Mouse (Mus musculus) urinary bladder, adult 2 months (tissue): Measurements from ENCODE around the gene Aym1. TPM values are rescaled to one million over a fixed set of nuclear protein-coding genes. Genes with fewer than 3 reads are reported as not detected.
"Not testable (repeated sequence)": the region's sequence is repeated elsewhere in the genome, so short reads cannot be mapped to it uniquely, and the experiment has no call there.

Source experiments
- DNase-seq: peaks from one replicate; pipeline ENCODE4 v3.0.0; 2022; ENCODE audit warnings: low spot score
- polyA plus RNA-seq: library from polyadenylated mRNA; depleted of rRNA; stranded (reverse); fragments of >200 nt; gene quantifications from 2 replicates; pipeline ENCODE4 v1.2.3, GENCODE M21; 2012

The Aym1 gene
- polyA plus RNA-seq, 1 experiment, result not detected

DNA sequence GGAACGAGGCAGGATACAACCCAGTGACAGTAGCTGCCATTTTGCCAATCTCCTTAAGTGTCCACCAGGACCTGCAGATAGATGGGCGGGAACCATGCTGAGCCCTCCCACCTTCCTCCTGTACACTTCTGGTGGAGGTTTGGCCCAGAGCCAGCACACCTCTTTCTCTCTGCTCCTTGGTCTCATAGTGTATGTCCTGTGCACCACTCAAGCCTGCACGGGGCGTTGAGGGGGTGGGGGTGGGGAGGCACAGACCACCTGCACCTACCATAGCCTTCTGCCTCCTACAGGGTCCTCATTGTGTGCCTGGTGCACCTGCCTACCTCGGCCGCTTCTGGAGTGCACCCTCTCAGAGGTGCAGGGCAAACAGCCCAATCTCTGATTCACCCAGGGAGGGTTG is 4.5 kb upstream of the Aym1 start:
- DNase-seq, result no peak

- no peak for DNase-seq
Measured at GRCm38 (mm10) chr5:113354311-113354710, 2.8 kb upstream of the Aym1 start.

DNA sequence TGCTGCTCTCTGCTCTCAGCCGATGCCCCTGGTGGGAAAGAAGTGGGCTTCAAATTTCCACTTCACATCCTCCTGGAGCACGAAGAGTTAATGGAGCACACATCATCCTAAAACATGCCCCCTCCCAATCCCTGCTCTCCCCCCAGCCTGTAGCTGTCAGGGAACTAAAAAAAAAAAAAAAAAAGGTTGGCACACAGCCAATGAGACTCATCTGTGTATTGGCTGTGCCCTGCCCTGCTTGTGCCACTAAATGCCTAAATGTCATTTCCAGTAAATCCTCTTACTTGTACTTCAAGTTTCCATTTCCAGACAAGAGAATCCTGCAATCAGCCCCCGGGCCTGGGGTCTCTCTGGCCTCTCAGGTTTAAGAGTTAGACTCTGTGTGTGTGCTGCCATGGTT is 562 bp downstream of the Aym1 start:
- DNase-seq, result no peak

DNA sequence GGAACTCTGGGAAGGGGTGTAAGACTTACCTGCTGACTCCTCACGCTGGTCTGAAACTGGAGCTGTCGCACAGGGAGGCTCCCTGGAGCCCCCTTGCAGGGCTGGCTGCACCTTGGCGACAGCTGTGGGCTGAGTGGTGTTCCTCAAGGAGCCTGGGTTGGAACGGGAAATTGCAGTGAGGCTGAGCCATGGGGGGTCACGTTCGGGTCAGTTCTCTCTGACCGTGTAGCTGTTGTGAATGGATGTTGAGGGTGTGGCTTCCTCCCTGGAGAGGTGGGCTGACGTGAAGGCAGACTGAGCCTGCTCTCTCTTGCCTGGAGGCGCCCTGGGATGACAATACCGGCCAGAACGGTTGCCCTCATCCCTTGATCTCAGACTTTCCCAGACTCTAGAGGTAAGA is 1.7 kb downstream of the Aym1 start:
- DNase-seq, result no peak

DNA sequence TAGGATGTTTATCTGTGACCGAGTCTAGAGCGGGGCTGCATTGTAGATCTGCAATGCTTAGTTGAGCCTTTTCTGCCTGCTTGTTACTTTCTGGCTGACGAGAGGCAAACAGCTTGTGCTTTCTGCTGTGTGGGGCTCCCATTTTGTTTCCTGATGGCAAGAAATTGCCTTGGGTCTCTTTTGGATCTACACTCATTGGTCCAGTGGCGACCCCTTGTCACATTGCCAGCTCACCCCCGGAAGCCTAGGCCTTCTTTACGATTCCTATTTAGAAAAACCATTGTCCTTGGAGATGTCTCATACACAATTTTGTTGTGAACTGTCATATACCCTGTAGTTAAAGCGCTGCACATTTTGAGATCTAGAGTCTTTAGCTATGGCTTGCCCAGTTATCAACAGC is 4.2 kb downstream of the Aym1 start:
- DNase-seq, result no peak

GRCm38 (mm10) chr5:113362258-113362996 is 5.3 kb downstream of the Aym1 start:
- DNase-seq, result no peak

- no peak for DNase-seq
Measured at GRCm38 (mm10) chr5:113363177-113363576, 6.1 kb downstream of the Aym1 start.

GRCm38 (mm10) chr5:113365921-113366320 is 8.8 kb downstream of the Aym1 start:
- peak; percentile 45 for DNase-seq

DNA sequence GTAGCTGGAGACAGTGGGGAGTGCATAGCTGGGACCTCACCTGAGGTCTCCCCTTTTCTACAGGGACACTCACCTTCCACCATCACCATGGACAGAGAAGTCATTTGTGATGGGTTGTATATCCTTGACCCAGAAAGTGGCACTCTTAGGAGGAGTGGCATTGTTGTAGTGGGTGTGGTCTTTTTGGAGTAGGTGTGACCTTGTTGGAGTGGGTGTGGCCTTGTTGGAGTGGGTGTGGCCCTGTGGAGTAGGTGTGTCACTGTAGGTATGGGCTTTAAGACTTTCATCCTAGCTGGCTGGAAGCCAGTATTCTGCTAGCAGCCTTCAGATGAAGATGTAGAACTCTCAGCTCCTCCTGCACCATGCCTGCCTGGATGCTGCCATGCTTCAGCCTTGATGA is 10.6 kb downstream of the Aym1 start:
- DNase-seq, result not testable (repeated sequence)

DNA sequence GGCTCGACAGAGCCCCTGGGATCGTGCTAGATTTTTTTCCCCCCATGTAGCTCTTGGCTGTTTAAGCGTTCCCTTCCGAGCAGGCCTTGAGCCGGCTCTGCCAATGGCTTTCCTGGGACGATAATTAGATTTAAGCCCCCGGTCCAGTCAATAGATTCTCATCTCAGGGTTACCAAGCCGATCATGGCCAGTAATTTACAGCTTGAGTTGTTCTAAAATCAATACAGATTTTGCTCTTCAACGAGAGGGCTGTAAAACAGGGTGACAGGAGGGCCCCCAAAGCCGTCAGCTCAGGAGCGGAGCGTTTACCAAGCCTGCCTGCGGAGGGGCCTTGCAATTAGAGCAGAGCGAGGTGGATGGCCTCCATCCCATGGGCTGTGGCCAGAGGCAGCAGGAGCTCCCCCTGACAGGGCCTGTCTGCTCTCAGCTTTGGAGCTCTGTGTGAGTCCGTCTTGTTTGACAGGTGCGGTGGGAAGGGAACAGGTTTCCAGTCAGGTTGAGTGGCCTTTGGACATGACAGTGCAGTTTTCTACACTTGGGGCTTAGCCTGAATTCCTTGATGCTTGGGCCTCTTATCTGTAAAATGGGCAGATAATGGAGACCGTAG is 12.3 kb downstream of the Aym1 start:
- DNase-seq, result no peak

DNA sequence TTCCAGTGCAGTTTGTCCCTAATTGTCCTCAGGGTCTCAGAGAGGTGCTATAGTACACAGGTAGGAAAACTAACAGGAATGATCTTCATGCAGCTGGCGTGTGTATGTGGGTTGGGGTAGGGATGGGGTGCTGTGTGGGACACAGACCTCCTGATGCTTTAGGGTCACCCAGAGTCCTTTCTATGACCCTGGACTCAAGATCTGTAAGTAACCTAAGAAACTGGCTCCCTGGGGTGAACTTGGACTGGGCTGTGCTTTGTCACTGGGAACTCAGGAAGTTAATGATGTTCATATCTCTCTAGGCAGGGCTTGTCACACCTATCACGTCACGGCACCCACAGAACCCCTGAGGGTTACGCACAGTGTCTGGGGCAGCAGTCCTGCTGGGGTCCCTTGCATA is 15.4 kb downstream of the Aym1 start:
- no peak for DNase-seq

DNA sequence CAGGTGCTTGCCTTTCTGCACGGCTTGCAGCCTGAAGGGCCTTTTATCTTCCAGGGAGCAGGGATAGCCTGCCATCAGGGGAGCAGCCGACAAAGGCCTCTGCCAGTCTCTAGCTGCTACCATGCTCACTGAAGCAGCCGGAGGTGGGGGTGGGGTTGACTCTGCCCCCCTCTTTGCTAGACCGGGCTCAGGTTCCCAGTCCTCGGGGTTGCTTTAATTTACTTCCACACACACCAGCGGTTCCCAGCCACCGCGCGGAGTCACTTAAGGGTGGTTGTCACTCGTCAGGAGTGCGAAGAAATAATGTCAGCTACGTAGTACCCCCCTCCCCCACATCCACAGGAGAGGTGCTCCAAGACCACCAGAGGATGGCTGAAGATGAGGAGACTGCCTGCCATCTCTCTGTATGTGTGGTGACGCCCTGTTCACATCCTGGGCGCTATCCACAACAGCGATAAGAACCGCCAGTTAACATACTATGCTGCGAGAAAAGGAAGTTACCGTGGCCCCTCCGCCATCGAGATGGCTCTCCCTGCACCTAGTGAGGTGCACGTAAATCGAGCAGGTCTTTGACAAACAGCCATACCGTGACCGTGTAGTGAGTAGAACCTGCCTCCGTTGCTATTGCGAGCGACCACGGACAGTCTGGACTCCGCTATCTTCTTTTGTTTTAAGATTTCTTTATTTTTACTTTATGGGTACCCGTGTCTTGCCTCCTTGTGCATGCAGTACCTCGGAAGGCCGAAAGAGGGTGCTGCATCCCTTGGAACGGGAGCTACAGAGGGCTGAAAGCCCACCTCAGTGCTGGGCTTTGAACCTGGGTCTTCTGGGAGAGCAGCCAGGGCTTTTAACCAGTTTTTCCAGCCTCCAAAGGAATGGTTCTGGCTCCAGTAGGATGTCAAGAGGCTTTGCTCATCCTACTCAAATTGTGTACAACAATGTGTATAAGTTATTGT is 16.2 kb downstream of the Aym1 start:
- no peak for DNase-seq

GRCm38 (mm10) chr5:113374290-113374689 is 17.2 kb downstream of the Aym1 start:
- no peak for DNase-seq

DNA sequence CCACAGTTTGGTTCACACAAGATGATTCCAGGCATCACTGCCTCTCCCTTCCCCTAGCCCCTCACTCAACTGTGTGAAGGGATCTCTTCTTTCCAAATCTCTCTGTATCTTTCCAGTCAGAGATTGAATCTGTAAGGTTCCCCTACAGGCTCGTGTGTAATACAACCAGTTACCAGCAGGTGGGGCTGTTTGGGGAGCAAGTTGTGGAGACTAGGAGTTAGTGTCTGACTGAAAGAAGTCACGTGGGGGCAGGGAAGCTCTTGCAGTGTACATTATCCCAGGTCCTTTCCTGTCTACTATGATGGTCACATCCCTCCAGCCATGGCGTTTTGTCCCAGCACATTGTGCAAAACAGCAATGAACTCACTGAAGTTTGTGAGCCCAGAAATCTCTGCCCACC is 18.7 kb downstream of the Aym1 start:
- no peak for DNase-seq

DNA sequence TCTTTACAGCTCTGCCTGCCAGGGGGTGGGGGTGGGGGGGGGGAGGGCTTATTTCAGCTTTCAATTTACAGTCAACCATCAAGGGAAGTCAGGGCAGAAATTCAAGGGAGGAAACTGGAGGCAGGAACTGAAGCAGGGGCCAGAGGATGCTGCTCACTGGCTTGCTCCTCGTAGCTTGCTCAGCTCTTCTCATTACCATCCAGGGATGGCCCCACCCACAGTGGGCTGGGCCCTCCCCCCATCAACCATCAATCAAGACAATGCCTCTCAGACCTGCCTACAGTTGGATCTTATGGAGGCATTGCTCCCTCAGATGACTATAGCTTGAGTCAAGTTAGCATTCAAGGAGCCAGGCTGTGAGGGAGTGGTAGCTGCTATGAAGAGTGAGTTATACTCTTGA is 19.2 kb downstream of the Aym1 start:
- DNase-seq, result no peak

DNA sequence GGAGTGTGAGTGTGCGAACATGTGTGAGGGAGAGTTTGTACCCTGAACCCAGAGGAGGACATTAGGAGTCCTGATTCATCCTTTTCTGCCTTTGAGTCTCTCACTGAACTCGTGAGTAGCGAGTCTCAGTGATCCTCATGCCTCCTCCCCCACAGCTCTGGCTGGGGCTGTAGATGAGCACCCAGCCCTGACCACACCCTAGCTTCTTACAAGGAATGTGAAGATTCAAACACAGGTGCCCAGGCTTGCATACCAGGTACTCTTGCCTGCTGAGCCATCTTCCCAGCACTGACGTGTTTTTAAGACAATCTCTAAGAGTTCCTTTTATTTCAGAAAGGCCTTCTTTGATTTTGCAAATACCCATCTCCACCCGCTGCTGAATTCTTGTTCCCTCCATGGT is 22.3 kb downstream of the Aym1 start:
- DNase-seq, result no peak

GRCm38 (mm10) chr5:113380553-113380952 is 23.5 kb downstream of the Aym1 start:
- DNase-seq, result no peak

- DNase-seq, result no peak
Measured at GRCm38 (mm10) chr5:113382580-113382979, 25.5 kb downstream of the Aym1 start.

- no peak for DNase-seq
Measured at GRCm38 (mm10) chr5:113393766-113394165, 36.7 kb downstream of the Aym1 start.

- DNase-seq, result no peak
Measured at GRCm38 (mm10) chr5:113396286-113396934, 39.3 kb downstream of the Aym1 start.

GRCm38 (mm10) chr5:113397443-113398317 is 40.6 kb downstream of the Aym1 start:
- DNase-seq, result no peak
